Mouse (Mus musculus) lung, embryonic 16.5 days (tissue): ENCODE data around the gene Btn1a1. TPM values are rescaled to one million over a fixed set of nuclear protein-coding genes. Genes with fewer than 3 reads are reported as not detected.

ENCODE experiments used
- ATAC-seq: fragments of 200-750 bp; cut with Nextera tagmentation; 2 replicates; pipeline ENCODE4 v1.8.0; 2017; ENCODE audit warnings: low read depth, mild to moderate bottlenecking, moderate library complexity
- H3K27ac ChIP-seq: fragments of 300-500 bp; sonication (generic); 2 replicates; pipeline ENCODE4 v1.5.1; 2014; ENCODE audit warnings: mild to moderate bottlenecking, control low read depth, low read length
- H3K27me3 ChIP-seq: fragments of 300-500 bp; sonication (generic); 2 replicates; pipeline ENCODE4 v1.6.1; 2014; ENCODE audit warnings: low read depth, low read length, mixed read lengths; ENCODE audit not compliant: control insufficient read depth, insufficient read depth
- H3K36me3 ChIP-seq: fragments of 300-500 bp; sonication (generic); 2 replicates; pipeline ENCODE4 v1.6.1; 2014; ENCODE audit warnings: low read length; ENCODE audit not compliant: control insufficient read depth, insufficient read depth
- H3K4me1 ChIP-seq: fragments of 300-500 bp; sonication (generic); replicated peaks from 2 replicates; pipeline ENCODE4 v1.6.1; 2014; ENCODE audit warnings: low read length, mixed read lengths; ENCODE audit not compliant: control insufficient read depth, insufficient read depth
- H3K4me2 ChIP-seq: fragments of 300-500 bp; sonication (generic); 2 replicates; pipeline ENCODE4 v1.6.1; 2014; ENCODE audit warnings: low read depth, low read length, control low read depth
- H3K4me3 ChIP-seq: fragments of 300-500 bp; sonication (generic); 2 replicates; pipeline ENCODE4 v1.5.1; 2014; ENCODE audit warnings: mild to moderate bottlenecking, low read length, control low read depth
- H3K9ac ChIP-seq: fragments of 300-500 bp; sonication (generic); 2 replicates; pipeline ENCODE4 v1.6.1; 2014; ENCODE audit warnings: low read length, control low read depth
- H3K9me3 ChIP-seq: fragments of 300-500 bp; sonication (generic); 2 replicates; pipeline ENCODE4 v1.6.1; 2016; ENCODE audit warnings: low read length; ENCODE audit not compliant: control insufficient read depth
- WGBS: fragments of 180-500 bp; shearing (Covaris S2); extraction: QIAGEN DNeasy Blood & Tissue Kit; methylation state at CpG from one replicate; pipeline ENCODE4 v1.1.7; 2014; 5-methylcytosine and 5-hydroxymethylcytosine counted together
- polyA plus RNA-seq: library from polyadenylated mRNA; unstranded; fragments of >200 nt; fragmentation: Nextera tagmentation; extraction: Ambion mirVana; gene quantifications from 2 replicates; pipeline ENCODE4 v1.2.1, GENCODE M21; 2015

The Btn1a1 gene
- polyA plus RNA-seq, 1 experiment from 2014 or later: 0.10 TPM

DNA sequence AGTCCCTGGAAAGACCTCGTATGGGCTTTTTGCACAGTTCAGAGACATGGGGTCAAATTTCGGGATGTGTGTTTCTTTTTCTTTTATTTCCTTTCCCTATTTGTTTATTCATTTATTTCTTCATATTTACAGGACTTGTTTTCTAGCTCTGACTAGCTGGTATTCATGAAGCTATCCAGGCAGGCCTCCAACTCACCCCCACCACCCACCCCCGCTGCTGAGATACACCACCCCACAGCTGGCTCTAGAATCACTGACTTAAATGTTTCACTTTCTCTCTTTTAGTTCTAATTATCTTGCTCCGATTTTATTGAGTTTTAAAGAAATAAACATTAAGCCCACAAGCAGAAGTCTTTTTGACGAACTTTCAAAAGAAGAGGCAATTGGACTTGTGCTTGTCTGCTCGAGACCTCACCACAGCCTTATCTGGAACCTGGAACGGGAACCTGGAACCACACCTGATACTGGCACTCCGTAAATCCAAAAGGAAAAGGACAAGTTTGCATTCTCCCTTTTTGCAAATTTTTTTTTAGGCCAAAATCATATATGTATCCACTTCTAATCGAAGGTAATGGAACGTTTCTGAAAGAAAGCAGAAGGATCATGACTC, 35.8 kb downstream of the Btn1a1 start:
- Histone ChIP-seq H3K4me2 (peak overlapping the region; percentile 77), H3K4me1 (peaks cover 7% of the 10 kb centered on the region), H3K9me3 (no peaks in the 10 kb centered on the region), H3K9ac (peak overlapping the region; percentile 34), H3K4me3 (peak overlapping the region; percentile 57), H3K27ac (no peak overlapping the region), H3K36me3 (no peaks in the 10 kb centered on the region), H3K27me3 (no peaks in the 10 kb centered on the region)
- ATAC-seq: no peak
- WGBS: 24% methylated on average over 10 of the region's 10 CpGs

DNA sequence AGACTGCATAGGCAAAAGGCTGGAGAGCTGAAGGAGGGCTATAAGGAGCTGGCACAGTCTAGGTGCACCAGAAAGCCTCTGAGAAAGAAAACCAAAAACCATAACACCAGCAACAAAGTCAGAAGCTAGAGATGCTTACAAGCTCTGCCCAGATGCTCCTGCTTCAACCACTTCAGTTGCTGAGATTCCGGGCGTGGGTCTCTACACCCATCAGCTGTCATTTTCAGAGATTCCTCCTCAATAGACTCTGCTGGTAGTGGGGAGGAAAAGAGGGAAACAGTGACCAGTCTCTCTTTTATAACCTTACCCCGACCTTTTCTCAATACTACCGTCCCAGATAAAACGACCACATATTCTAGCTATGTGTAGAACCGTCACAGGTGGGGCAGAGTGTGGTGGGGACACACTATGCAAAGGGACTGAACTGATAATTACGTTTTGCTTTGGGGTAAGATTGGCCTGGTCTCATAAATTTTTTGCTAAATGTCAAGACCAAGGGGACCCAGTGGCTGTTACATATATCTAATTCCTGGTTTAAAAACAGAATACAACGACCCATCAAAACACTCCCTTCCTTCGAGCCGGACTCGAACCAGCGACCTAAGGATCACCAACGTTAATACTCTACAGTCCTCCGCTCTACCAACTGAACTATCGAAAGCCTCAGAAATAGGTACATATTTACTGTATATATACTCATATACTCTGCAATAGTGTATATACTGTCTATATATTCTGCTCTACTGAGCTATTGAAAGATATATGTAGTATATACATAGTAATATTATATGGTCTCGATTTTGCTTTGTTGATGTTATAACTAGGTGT, 37.3 kb downstream of the Btn1a1 start:
- peaks cover 10% of the 10 kb centered on the region for H3K4me1 ChIP-seq
- H3K9ac ChIP-seq: no peak overlapping the region
- 55% methylated on average over 16 of the region's 16 CpGs for WGBS
- no peak overlapping the region for H3K27ac ChIP-seq
- no peaks in the 10 kb centered on the region for H3K27me3 ChIP-seq
- H3K4me3 ChIP-seq: no peak overlapping the region
- no peak overlapping the region for H3K4me2 ChIP-seq
- no peak for ATAC-seq
- H3K36me3 ChIP-seq: no peaks in the 10 kb centered on the region
- H3K9me3 ChIP-seq: no peaks in the 10 kb centered on the region

DNA sequence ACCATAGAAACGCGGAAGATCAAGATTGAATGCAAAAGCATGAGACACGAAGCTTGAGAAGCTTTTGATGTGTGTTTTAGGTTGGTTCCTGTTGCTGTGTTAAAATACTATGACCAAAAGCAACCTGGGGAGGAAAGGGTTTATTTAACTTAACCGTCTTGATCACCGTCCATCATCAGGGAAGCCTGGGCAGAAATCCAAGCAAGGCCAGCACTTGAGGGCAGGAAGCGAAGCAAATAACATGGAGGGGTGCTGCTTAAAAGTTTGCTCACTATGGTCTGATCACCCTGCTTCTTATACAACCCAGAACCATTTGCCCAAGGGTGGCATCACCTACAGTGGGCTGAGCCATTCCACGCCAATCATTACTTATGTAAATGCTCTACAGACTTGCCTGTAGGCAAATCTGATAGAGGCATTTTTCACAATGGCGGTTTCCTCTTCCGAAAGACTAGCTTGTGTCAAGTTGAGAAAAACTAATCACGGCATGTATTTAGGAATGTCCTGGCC, 38.2 kb downstream of the Btn1a1 start:
- no peaks in the 10 kb centered on the region for H3K9me3 ChIP-seq
- no peak overlapping the region for H3K4me3 ChIP-seq
- no peak overlapping the region for H3K4me2 ChIP-seq
- H3K27ac ChIP-seq: no peak overlapping the region
- no peaks in the 10 kb centered on the region for H3K36me3 ChIP-seq
- WGBS: 44% methylated on average over 10 of the region's 10 CpGs
- H3K4me1 ChIP-seq: peaks cover 15% of the 10 kb centered on the region
- H3K27me3 ChIP-seq: no peaks in the 10 kb centered on the region
- H3K9ac ChIP-seq: no peak overlapping the region
- ATAC-seq: no peak

DNA sequence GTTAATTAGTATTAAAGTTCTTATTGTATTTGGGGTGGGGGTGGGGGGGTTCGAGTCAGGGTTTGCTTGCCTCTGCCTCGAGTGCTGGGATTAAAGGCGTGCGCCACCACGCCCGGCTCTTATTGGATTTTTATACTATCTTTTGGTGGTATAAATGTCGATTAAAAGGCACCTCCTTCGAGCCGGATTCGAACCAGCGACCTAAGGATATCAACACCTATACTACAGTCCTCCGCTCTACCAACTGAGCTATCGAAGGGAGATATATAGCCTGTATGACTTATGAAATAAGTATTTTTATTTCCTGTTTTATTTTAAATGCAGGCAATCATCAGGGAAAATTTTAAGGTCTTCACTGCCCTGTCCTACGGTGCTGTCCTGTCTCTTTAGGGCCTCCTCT, 38.8 kb downstream of the Btn1a1 start:
- Histone ChIP-seq H3K4me3 (no peak overlapping the region), H3K27me3 (no peaks in the 10 kb centered on the region), H3K27ac (no peak overlapping the region), H3K4me1 (peaks cover 15% of the 10 kb centered on the region), H3K9me3 (no peaks in the 10 kb centered on the region), H3K36me3 (peaks cover 3% of the 10 kb centered on the region; the same call in 1 of the 2 replicates), H3K4me2 (no peak overlapping the region), H3K9ac (no peak overlapping the region)
- 20% methylated on average over 14 of the region's 14 CpGs for WGBS
- no peak for ATAC-seq

DNA sequence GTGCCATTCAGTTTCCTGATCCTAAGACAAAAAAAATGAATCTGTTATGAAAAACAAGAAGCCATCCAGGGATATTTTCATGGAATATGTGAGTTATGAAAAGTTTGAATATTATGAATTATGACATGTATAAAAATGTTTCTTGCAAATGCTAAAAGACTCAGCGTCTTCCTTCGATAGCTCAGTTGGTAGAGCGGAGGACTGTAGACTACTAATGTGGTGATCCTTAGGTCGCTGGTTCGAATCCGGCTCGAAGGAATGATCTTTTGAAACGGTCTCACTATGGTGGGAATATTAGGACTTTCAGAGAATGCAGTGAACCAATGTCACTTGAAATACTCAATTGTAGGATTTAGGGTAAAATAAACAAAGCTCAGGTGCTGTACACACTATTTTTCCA, 39.4 kb downstream of the Btn1a1 start:
- no peak overlapping the region for H3K9ac ChIP-seq
- H3K27ac ChIP-seq: no peak overlapping the region
- H3K4me1 ChIP-seq: peaks cover 15% of the 10 kb centered on the region
- peaks cover 8% of the 10 kb centered on the region; the same call in 1 of the 2 replicates for H3K36me3 ChIP-seq
- H3K9me3 ChIP-seq: no peaks in the 10 kb centered on the region
- no peaks in the 10 kb centered on the region for H3K27me3 ChIP-seq
- H3K4me2 ChIP-seq: no peak overlapping the region
- ATAC-seq: no peak
- WGBS: 12% methylated on average over 8 of the region's 8 CpGs
- no peak overlapping the region for H3K4me3 ChIP-seq

DNA sequence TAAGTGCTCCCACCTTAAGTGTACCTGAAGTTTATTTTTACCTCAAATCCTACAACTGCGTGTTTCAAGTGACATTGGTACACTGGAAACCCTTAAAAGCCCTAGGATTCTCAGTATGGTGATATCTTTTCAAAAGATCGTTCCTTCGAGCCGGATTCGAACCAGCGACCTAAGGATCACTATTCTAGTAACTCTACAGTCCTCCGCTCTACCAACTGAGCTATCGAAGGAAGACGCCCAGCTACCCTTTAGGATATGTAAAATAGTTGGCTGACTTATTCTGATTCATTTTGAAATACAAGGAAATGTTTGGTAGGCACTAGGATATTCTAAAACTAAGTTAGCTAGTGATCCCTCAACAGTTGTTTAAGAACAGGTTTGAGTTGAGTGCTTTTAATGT, 40.2 kb downstream of the Btn1a1 start:
- peaks cover 15% of the 10 kb centered on the region for H3K4me1 ChIP-seq
- no peaks in the 10 kb centered on the region for H3K9me3 ChIP-seq
- H3K4me2 ChIP-seq: peak overlapping the region; percentile 65
- ATAC-seq: no peak
- no peaks in the 10 kb centered on the region for H3K27me3 ChIP-seq
- no peak overlapping the region for H3K27ac ChIP-seq
- WGBS: 7% methylated on average over 9 of the region's 9 CpGs
- H3K36me3 ChIP-seq: peaks cover 14% of the 10 kb centered on the region; the same call in 1 of the 2 replicates
- 0 out of 2 replicates have a peak overlapping the region, but pooled peaks have one; percentile 21 for H3K4me3 ChIP-seq
- no peak overlapping the region for H3K9ac ChIP-seq

DNA sequence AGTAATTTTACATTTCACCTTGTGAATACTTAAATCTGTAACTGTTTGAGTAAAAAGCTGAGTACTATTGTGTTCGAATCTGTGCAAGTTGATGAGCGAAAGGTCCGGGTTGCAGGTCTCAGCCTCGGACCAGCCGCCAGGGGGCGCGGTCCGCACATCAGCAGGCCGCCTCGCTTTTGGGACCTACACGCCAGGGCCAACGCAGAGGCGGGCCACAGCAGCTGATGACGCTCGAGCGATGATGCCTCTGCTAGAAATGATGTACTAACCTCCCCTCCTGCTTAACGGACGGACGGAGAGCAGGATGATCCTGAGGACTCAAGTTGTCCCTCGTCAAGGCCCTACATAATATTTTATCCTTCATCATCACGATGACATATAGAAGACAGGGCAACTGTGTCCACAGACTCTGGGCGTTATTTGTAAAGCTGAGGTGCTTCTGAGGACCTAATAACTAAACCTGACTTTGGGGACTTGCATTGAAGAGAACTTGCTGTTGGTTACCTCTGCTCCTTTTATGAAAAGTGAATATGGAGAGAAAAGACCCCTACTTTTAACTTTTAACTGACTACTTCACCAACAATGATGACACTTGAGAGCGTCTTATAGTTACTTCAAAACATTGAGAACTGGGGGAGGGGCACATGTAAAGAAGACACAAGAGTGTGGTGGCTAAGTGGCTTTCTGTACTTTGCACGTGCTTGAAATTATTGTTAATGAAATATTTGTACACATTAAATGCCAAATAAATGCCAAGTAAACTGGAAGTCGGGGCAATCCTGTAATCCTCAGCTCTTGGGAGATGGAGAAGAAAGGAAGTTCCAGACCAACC, 41.0 kb downstream of the Btn1a1 start:
- Histone ChIP-seq H3K9me3 (no peaks in the 10 kb centered on the region), H3K36me3 (peaks cover 22% of the 10 kb centered on the region), H3K4me1 (peaks cover 15% of the 10 kb centered on the region), H3K4me3 (peak overlapping the region; percentile 39), H3K27me3 (no peaks in the 10 kb centered on the region), H3K9ac (peak overlapping the region; percentile 38), H3K27ac (peak overlapping the region; percentile 32; the same call in 1 of the 2 replicates), H3K4me2 (peak overlapping the region; percentile 65)
- ATAC-seq: peak; percentile 88
- WGBS: 2% methylated on average over 25 of the region's 25 CpGs

DNA sequence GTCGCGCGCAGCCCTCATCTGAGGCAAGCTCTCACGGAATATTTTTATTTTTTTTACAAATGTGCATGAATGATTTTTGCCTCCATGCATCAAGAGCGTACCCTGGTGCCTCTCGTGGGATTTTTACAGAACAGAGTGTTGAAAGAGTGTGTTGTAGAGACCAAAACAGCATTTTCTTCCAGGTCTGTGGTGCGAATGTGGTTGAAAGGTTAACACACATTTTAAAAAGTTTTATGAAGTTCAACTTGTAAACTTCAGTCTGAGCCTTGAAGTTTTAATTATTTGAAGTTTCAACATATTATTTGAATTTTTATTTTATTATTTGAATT, 41.7 kb downstream of the Btn1a1 start:
- 0% methylated on average over 7 of the region's 7 CpGs for WGBS
- H3K4me1 ChIP-seq: peaks cover 11% of the 10 kb centered on the region
- ATAC-seq: no peak

More for the DNA sequence above, 41.7 kb downstream of the Btn1a1 start:
- Histone ChIP-seq H3K36me3 (peaks cover 25% of the 10 kb centered on the region), H3K9me3 (no peaks in the 10 kb centered on the region), H3K4me3 (peak overlapping the region; percentile 85), H3K9ac (peak overlapping the region; percentile 62), H3K27ac (peak overlapping the region; percentile 56), H3K27me3 (no peaks in the 10 kb centered on the region), H3K4me2 (peak overlapping the region; percentile 57)
